Mouse (Mus musculus) brain, embryonic 18.5 days (tissue): ENCODE results near the gene Rcc2.

Experiments
- DNase-seq: peaks from one replicate; pipeline ENCODE4 v3.0.0-alpha.2; 2012; ENCODE audit warnings: low read depth, low spot score

Rcc2 gene

GRCm38 (mm10) chr4:140753366-140753765 lies 53.0 kb downstream of the Rcc2 start:
- DNase-seq = no peak

GRCm38 (mm10) chr4:140755811-140756210 lies 55.5 kb downstream of the Rcc2 start:
- DNase-seq = no peak

- DNase-seq = no peak
These were observed 61.3 kb downstream of the Rcc2 start for GRCm38 (mm10) chr4:140761601-140762000.

- DNase-seq = no peak
These were observed 62.8 kb downstream of the Rcc2 start for GRCm38 (mm10) chr4:140763158-140763557.

GRCm38 (mm10) chr4:140765936-140766335 lies 65.6 kb downstream of the Rcc2 start:
- no peak for DNase-seq

GRCm38 (mm10) chr4:140768973-140769372 lies 68.6 kb downstream of the Rcc2 start:
- DNase-seq = no peak

GRCm38 (mm10) chr4:140770433-140770832 lies 70.1 kb downstream of the Rcc2 start:
- no peak for DNase-seq

- DNase-seq = no peak
These were observed 70.8 kb downstream of the Rcc2 start for GRCm38 (mm10) chr4:140771091-140771490.
